Mouse (Mus musculus) testis, adult 2 months (tissue): ENCODE results near the gene Tomm40.

Source experiments
- CTCF ChIP-seq: fragments of 200-500 bp; IDR thresholded peaks from 2 replicates; pipeline ENCODE4 v1.5.1; 2012; ENCODE audit warnings: low read depth, mild to moderate bottlenecking, inconsistent platforms, low read length, moderate library complexity; ENCODE audit not compliant: control insufficient read depth, insufficient read depth, insufficient replicate concordance
- POLR2A ChIP-seq: fragments of 200-500 bp; IDR thresholded peaks from 2 replicates; pipeline ENCODE4 v1.6.1; 2012; ENCODE audit warnings: low read depth, mild to moderate bottlenecking, inconsistent platforms, low read length, moderate library complexity; ENCODE audit not compliant: control insufficient read depth

GRCm38 (mm10) chr7:19726541-19726940, 11.3 kb upstream of the Tomm40 start:
- no peak for TF ChIP-seq POLR2A
- TF ChIP-seq CTCF = no peak
